In genomic region chr11:96407191-96408072, GRCm38 (mm10) we compare ENCODE assay signal across 7 mouse cellular contexts. TPM values are rescaled to one million over a fixed set of nuclear protein-coding genes. Genes with fewer than 3 reads are reported as not detected.
DNase-seq lines count a peak whose midpoint lies in the region; ATAC-seq and TF ChIP-seq lines count a peak whose summit lies in the region.

No protein-coding gene starts in this region.

- peak overlapping the region; percentile 41 for H3K9ac ChIP-seq in intestine, embryonic 16.5 days (ENCODE audit: low read depth, low read length)
- H3K9ac ChIP-seq in liver, embryonic 14.5 days (replicated peaks), result no peak overlapping the region
- peak overlapping the region; percentile 40 for H3K9ac ChIP-seq in neural tube, embryonic 12.5 days

- peak overlapping the region; percentile 28 for H3K4me3 ChIP-seq in intestine, embryonic 16.5 days (ENCODE audit: low read length)
- no peak overlapping the region for H3K4me3 ChIP-seq in liver, embryonic 14.5 days (ENCODE audit: insufficient read depth in 1 of 2, low read depth in 2 of 2, low read length in 2 of 2)
- peak overlapping the region; percentile 11 for H3K4me3 ChIP-seq in neural tube, embryonic 12.5 days
- H3K4me3 ChIP-seq in testis, adult 2 months (ENCODE audit: control insufficient read depth, low read depth, low read length), result no peak overlapping the region

- peak overlapping the region; percentile 52 for H3K4me2 ChIP-seq in intestine, embryonic 16.5 days (ENCODE audit: low read depth, low read length)
- H3K4me2 ChIP-seq in liver, embryonic 14.5 days (ENCODE audit: low read depth), result peak overlapping the region; percentile 11
- H3K4me2 ChIP-seq in neural tube, embryonic 12.5 days (replicated peaks), result peak overlapping the region; percentile 61

- H3K4me1 ChIP-seq in intestine, embryonic 16.5 days (ENCODE audit: control insufficient read depth, insufficient read depth, low read length), result peaks cover 24% of the 10 kb centered on the region
- no peaks in the 10 kb centered on the region for H3K4me1 ChIP-seq in liver, embryonic 14.5 days (replicated peaks; ENCODE audit: control insufficient read depth in 2 of 2, insufficient read depth in 2 of 2, low read length in 1 of 2)
- peaks cover 40% of the 10 kb centered on the region for H3K4me1 ChIP-seq in neural tube, embryonic 12.5 days
- H3K4me1 ChIP-seq in testis, adult 2 months (ENCODE audit: control insufficient read depth, insufficient read depth, low read length), result peaks cover 5% of the 10 kb centered on the region; the same call in 1 of the 2 replicates

- H3K9me3 ChIP-seq in intestine, embryonic 16.5 days (ENCODE audit: control insufficient read depth, low read length), result no peaks in the 10 kb centered on the region
- no peaks in the 10 kb centered on the region for H3K9me3 ChIP-seq in liver, embryonic 14.5 days (ENCODE audit: control insufficient read depth, low read length)
- H3K9me3 ChIP-seq in neural tube, embryonic 12.5 days, result peaks cover 6% of the 10 kb centered on the region; the same call in 1 of the 2 replicates

- ATAC-seq in granulocyte monocyte progenitor cell, adult 5-6 weeks (replicated peaks; ENCODE audit: poor library complexity, severe bottlenecking), result peak; percentile 79
- ATAC-seq in intestine, embryonic 16.5 days, result peak; percentile 76
- ATAC-seq in liver, embryonic 14.5 days (ENCODE audit: insufficient read depth), result no peak
- peak; percentile 83 for ATAC-seq in neural tube, embryonic 12.5 days (ENCODE audit: low FRiP score, low read depth)

- no peak for TF ChIP-seq POLR2A in testis, adult 2 months (IDR thresholded peaks at IDR 0.05; ENCODE audit: control insufficient read depth, low read depth, low read length)

- peak; percentile 72 for TF ChIP-seq CTCF in liver, embryonic 14.5 days (IDR thresholded peaks at IDR 0.05; ENCODE audit: low read depth)
- TF ChIP-seq CTCF in testis, adult 2 months (IDR thresholded peaks at IDR 0.05; ENCODE audit: control insufficient read depth, insufficient read depth, insufficient replicate concordance, low read depth, low read length), result peak; percentile 30; the same call in 1 of the 2 replicates

- WGBS in intestine, embryonic 16.5 days, result 8% methylated on average over 36 of the region's 36 CpGs
- WGBS in liver, embryonic 14.5 days (ENCODE audit: insufficient replicate concordance), result 7% methylated on average over 36 of the region's 36 CpGs
- WGBS in neural tube, embryonic 12.5 days, result 3% methylated on average over 36 of the region's 36 CpGs

- no peak for TF ChIP-seq EP300 in liver, embryonic 14.5 days (IDR thresholded peaks at IDR 0.05; ENCODE audit: low read depth)

- H3K27me3 ChIP-seq in intestine, embryonic 16.5 days (replicated peaks; ENCODE audit: control insufficient read depth, insufficient read depth, low read length), result no peaks in the 10 kb centered on the region
- H3K27me3 ChIP-seq in liver, embryonic 14.5 days (ENCODE audit: control insufficient read depth, insufficient read depth, low read length), result peaks cover 12% of the 10 kb centered on the region
- H3K27me3 ChIP-seq in neural tube, embryonic 12.5 days (replicated peaks), result no peaks in the 10 kb centered on the region
- no peaks in the 10 kb centered on the region for H3K27me3 ChIP-seq in testis, adult 2 months (ENCODE audit: control insufficient read depth, insufficient read depth, low read length)

- peak; percentile 66 for DNase-seq in T-cell, adult 2 months (ENCODE audit: low spot score)
- DNase-seq in embryo, embryonic 10 days (ENCODE audit: low spot score), result peak; percentile 86
- DNase-seq in liver, embryonic 14.5 days (ENCODE audit: low read depth in 3 of 3, low spot score in 3 of 3), result no peak

- peak overlapping the region; percentile 52; the same call in 1 of the 2 replicates for H3K27ac ChIP-seq in intestine, embryonic 16.5 days (ENCODE audit: low read length)
- H3K27ac ChIP-seq in liver, embryonic 14.5 days, result no peak overlapping the region
- peak overlapping the region; percentile 29; the same call in 1 of the 2 replicates for H3K27ac ChIP-seq in neural tube, embryonic 12.5 days
- H3K27ac ChIP-seq in testis, adult 2 months (ENCODE audit: control insufficient read depth, insufficient read depth, low read depth, low read length), result no peak overlapping the region

- H3K36me3 ChIP-seq in intestine, embryonic 16.5 days (ENCODE audit: control insufficient read depth, insufficient read depth, low read length), result no peaks in the 10 kb centered on the region
- no peaks in the 10 kb centered on the region for H3K36me3 ChIP-seq in liver, embryonic 14.5 days (replicated peaks; ENCODE audit: control insufficient read depth, insufficient read depth, low read depth)
- no peaks in the 10 kb centered on the region for H3K36me3 ChIP-seq in neural tube, embryonic 12.5 days
- H3K36me3 ChIP-seq in testis, adult 2 months (ENCODE audit: control insufficient read depth, insufficient read depth, low read length), result no peaks in the 10 kb centered on the region

RNA-seq across cellular contexts. Expression of gene Hoxb1, which starts 41.9 kb away (rescaled TPM):
- total RNA-seq in granulocyte monocyte progenitor cell, adult 5-6 weeks (2014; fragmentation: Nextera tagmentation), result not detected in 2 replicates
- not detected in 2 replicates for total RNA-seq in granulocyte monocyte progenitor cell, adult 5-6 weeks (2017)
- polyA plus RNA-seq in intestine, embryonic 16.5 days (2015; fragmentation: Nextera tagmentation; extraction: Ambion mirVana), result not detected in 2 replicates
- polyA plus RNA-seq in liver, embryonic 14.5 days (2012; rRNA removed), result 0.02 TPM in 2 replicates
- polyA plus RNA-seq in liver, embryonic 14.5 days (2014; fragmentation: Nextera tagmentation; extraction: Ambion mirVana), result not detected in 2 replicates
- polyA plus RNA-seq in neural tube, embryonic 12.5 days (2016; fragmentation: Nextera tagmentation; extraction: Ambion mirVana), result 8.1 and 8.8 TPM in 2 replicates
- not detected in 2 replicates for polyA plus RNA-seq in testis, adult 2 months (2012; rRNA removed)

RNA-seq across cellular contexts. Expression of gene Skap1, which starts 57.0 kb away (rescaled TPM):
- not detected in 2 replicates for total RNA-seq in granulocyte monocyte progenitor cell, adult 5-6 weeks (2014; fragmentation: Nextera tagmentation)
- total RNA-seq in granulocyte monocyte progenitor cell, adult 5-6 weeks (2017), result 0.22 and 0.98 TPM in 2 replicates
- 0.67 and 0.88 TPM in 2 replicates for polyA plus RNA-seq in intestine, embryonic 16.5 days (2015; fragmentation: Nextera tagmentation; extraction: Ambion mirVana)
- polyA plus RNA-seq in liver, embryonic 14.5 days (2012; rRNA removed), result 0.11 TPM in 1 of 2 replicates, not detected in the other
- 0.14 and 0.18 TPM in 2 replicates for polyA plus RNA-seq in liver, embryonic 14.5 days (2014; fragmentation: Nextera tagmentation; extraction: Ambion mirVana)
- polyA plus RNA-seq in neural tube, embryonic 12.5 days (2016; fragmentation: Nextera tagmentation; extraction: Ambion mirVana), result 2.2 and 2.8 TPM in 2 replicates
- polyA plus RNA-seq in testis, adult 2 months (2012; rRNA removed), result 1.5 and 2.3 TPM in 2 replicates

RNA-seq across cellular contexts. Expression of gene Hoxb2, which starts 57.1 kb away (rescaled TPM):
- 1.7 TPM in 1 of 2 replicates, not detected in the other for total RNA-seq in granulocyte monocyte progenitor cell, adult 5-6 weeks (2014; fragmentation: Nextera tagmentation)
- total RNA-seq in granulocyte monocyte progenitor cell, adult 5-6 weeks (2017), result 0.26 TPM in 1 of 2 replicates, not detected in the other
- 9.6 and 11.6 TPM in 2 replicates for polyA plus RNA-seq in intestine, embryonic 16.5 days (2015; fragmentation: Nextera tagmentation; extraction: Ambion mirVana)
- 1.1 TPM in 2 replicates for polyA plus RNA-seq in liver, embryonic 14.5 days (2012; rRNA removed)
- polyA plus RNA-seq in liver, embryonic 14.5 days (2014; fragmentation: Nextera tagmentation; extraction: Ambion mirVana), result 0.51 and 0.75 TPM in 2 replicates
- polyA plus RNA-seq in neural tube, embryonic 12.5 days (2016; fragmentation: Nextera tagmentation; extraction: Ambion mirVana), result 109 and 119 TPM in 2 replicates
- polyA plus RNA-seq in testis, adult 2 months (2012; rRNA removed), result 0.20 and 1.2 TPM in 2 replicates

Comparison
In these comparisons a context has a peak if more than half of its experiments do, and no peak if none do; other contexts are left out.
1. DNase-seq: peak in T-cell, adult 2 months (single experiment) and embryo, embryonic 10 days (single experiment); none in liver, embryonic 14.5 days (0 of 3).
2. H3K27ac ChIP-seq: peak in intestine, embryonic 16.5 days (single experiment) and neural tube, embryonic 12.5 days (single experiment); none in liver, embryonic 14.5 days (single experiment) and testis, adult 2 months (single experiment).
3. H3K4me2 ChIP-seq: peak in every context shown above with its lines; median percentile 61 in neural tube, embryonic 12.5 days; 52 in intestine, embryonic 16.5 days; 11 in liver, embryonic 14.5 days.
4. H3K4me3 ChIP-seq: peak in intestine, embryonic 16.5 days (single experiment) and neural tube, embryonic 12.5 days (single experiment); none in liver, embryonic 14.5 days (0 of 2) and testis, adult 2 months (single experiment).